Mouse (Mus musculus) ZHBTc4 (cell line): ENCODE data around the gene P4ha3.
A peak's percentile ranks its signal among the peaks of the same experiment; 100 is the strongest.

Source experiments
- DNase-seq: peaks from one replicate; pipeline ENCODE4 v3.0.0-alpha.2; 2011; ENCODE audit warnings: low read depth, low spot score

P4ha3 gene

DNA sequence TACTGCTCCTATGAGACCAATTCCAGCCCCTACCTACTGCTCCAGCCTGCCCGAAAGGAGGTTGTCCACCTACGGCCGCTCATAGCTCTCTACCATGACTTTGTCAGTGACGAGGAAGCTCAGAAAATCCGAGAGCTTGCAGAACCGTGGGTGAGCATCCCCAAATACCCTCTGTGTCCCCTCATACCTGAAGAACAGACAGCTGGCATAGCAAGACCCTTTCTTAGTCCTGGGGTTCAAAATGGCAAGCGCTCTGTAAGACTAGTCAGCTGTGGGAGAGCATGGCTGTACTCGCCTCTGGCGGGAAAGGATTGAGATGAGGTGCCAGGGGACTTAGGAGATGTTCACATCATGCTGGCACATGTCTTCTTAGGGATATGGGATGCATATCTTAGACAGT lies 20.6 kb downstream of the P4ha3 start:
- no peak for DNase-seq

DNA sequence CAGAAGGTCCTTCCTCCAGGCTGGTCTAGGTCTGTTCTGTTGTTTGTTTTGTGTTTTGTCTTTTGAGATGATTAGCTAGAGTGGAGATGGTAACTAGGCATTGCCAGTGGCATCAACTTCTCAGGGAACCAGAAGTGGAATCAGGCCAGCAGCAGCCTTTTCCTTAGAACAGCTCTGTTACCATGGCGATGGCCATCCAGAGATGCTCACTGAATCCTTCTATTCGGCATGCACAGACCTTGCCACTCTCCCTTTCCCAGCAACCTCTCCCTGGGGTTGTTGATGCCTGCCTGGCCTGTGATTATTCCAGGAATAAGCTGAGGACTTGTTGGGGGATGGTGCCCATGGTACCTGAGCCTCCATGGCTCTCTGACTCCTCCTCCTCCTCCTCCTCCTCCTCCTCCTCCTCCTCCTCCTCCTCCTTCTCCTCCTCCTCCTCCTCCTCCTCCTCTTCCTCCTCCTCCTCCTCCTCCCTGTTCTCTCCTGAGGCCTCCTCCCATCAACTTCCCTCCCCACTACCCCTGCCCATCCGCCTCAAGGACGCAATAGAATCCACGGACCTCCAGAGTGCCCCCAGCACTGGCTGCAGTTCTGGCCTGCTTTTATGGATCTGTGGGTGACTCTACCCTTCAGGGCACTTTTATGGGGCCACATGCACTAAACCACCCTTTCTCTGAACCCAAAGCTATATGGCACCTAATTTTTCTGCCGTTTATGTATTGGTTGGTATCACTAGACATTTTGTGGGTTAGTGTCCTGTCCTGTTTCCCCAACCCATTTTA lies 22.7 kb downstream of the P4ha3 start:
- no peak for DNase-seq

GRCm38 (mm10) chr7:100309216-100309615 lies 23.9 kb downstream of the P4ha3 start:
- DNase-seq, result no peak

- no peak for DNase-seq
Observed at GRCm38 (mm10) chr7:100309679-100310078, 24.4 kb downstream of the P4ha3 start.

- DNase-seq, result no peak
Observed at GRCm38 (mm10) chr7:100310290-100310689, 25.0 kb downstream of the P4ha3 start.

DNA sequence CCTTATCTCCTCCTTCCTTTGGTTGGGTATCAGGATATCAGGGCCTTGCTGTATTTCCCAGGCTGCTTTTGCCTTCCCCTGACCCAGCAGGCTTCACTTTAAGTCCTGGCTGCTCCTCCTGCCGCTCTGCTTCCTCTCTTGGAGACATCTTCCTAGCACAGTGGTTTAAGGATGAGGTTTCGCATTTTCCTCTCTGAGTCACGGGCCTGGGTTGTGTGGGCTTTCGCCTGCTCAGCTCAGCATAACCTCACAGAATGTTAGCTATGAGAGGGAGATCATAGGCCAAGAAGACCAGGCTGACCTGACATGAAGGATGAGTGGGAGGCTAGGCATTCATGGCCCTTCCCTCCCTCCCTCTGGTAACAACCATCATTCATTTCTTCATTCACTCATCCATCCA lies 27.4 kb downstream of the P4ha3 start:
- no peak for DNase-seq

DNA sequence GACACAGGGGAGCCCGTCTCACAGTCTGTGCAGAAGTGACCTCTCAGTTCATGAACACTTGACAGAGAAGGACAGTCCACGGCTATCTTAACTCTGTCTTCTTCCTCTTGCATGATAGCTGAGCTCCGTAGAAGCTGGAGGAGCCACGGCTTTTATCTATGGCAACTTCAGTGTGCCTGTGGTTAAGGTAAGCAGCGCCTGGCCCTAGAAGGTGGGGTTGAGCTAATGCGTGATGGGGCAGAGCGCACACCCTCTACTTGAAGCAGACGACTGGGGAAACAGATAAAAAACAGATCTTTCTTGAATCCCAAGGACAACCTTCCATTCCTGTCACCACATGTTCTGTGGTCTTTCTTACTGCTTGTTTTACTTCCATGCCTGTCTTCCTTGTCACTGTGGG lies 31.6 kb downstream of the P4ha3 start:
- no peak for DNase-seq

DNA sequence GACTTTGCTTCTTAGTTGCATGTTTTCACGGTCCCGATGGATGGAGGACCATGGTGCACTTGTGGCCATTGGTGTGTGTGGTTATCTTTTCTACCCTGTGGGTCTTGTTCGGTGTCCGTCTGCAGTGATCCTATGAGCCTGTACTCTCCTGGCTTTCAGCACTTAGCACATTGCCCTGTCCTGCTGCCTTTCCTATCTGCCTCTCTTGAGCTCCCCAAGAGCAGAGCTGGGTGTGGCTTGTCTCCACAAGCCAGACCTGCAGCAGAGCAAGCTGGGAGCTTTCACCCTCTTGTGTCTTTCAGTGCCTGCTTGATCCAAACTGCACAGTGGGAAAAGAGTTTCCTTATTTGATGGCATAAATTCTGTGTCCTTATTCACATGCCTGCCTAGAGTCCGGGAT lies 32.2 kb downstream of the P4ha3 start:
- no peak for DNase-seq

DNA sequence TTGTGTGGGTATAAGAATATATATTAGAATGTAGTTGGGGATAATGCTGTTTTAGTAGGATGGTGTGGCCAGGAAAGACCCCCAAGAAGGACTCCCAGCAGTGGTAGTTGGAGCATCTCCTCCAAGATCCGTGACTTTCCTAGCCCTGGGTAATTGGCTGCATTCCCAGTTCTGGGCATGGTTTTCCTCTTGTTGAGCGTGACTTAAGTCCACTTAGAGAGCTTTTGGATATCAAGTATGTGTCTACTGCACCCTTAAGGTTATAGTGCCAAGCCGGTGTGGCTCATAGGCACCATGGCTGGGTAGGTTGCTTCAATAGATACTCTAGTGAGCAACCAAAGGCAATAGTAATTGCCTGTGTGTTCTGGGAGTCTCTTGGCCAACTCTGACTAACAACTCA lies 38.4 kb downstream of the P4ha3 start:
- no peak for DNase-seq

DNA sequence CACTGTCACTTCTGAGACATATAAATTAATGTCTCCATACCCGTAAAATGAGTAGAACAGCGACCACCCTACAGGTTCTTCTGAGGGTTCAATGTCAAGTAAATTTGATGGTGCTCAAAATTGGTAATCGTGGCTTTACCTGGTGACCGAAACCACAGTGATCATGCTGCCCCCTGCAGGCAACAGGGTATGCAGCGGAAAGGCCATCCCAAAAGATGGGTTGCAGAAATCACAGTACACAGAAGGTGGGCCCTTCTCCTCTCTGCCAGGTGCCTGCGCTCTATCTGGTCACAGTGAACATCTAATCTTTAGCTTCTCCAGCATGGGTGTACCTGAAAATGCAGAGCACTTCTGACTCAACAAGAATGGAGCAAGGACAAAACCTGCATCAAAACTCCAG lies 40.2 kb downstream of the P4ha3 start:
- peak; percentile 44 for DNase-seq

- no peak for DNase-seq
Observed at GRCm38 (mm10) chr7:100327514-100327913, 42.2 kb downstream of the P4ha3 start.

- DNase-seq, result no peak
Observed at GRCm38 (mm10) chr7:100328636-100329035, 43.3 kb downstream of the P4ha3 start.

DNA sequence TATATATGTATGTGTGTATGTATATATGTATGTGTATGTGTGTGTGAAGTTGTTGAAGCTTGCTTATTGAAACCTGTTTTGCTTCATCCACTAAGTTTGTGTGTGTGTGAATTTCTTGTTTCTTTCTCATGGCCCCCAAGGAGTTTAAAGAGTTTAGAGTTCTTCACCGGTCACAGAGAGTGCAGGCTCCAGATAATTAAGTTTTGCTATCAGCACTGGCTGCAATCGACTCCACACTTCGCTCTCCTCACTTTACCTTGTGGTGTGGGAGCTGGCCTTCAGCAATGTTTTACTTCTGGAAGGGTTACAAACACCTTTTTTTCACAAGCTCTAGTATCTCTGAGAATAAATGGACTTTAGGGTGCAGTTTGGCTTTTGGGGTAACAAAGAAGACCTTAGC lies 45.9 kb downstream of the P4ha3 start:
- DNase-seq, result no peak

DNA sequence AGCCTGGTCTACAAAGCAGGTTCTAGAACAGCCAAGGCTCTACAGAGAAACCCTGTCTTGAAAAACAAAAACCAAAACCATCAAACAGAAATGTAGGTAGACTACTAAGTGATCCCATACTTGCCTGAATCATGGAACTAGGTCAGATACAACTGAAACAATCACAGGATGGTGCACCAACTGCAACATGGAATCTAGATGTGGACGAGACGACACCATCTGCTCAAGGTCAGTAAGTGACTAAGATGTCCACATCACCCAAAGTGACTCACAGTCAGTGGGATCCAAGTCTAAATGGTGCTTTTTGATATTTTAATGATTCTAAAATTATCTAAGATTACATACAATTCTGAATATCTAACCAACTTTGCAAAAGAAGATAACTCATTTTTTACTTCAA lies 50.6 kb downstream of the P4ha3 start:
- no peak for DNase-seq

DNA sequence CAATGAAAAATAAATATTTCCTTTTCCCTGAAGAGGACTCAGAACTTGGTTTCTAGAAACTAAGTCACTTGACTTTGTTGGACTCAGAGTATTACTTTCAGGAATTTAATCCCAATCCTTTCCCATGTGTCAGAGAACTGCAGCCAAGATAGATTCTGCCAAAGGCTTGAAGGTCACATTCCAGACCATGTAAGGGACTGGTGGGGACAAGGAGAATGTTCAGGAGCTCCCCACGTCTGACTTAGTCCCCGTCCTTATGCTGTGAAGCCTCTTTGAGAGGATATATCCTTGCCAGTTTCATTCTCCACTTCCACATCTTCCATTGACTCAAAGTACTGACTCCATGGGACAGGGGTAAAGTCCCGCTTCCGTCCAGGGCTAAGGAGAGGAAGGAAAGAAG lies 69.7 kb downstream of the P4ha3 start:
- DNase-seq, result no peak

DNA sequence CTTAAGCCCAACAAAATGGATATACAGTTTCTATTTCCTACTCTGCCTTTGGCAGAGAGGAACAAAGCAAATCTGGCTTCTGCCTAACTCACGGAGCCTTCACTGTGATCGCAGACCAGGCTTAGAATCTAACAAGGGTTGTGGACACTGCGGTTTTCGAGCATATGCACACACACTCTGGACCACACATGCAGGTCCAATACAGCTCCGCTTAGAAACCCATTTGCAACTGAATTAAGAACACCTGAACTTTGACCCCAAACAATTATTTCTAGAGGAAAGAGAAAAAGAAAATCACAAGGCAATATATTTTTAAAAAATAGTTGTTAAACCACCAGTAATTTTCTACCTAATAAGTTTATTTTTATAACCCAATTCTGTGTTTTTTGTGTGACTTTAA lies 71.0 kb downstream of the P4ha3 start:
- no peak for DNase-seq

GRCm38 (mm10) chr7:100356768-100357167 lies 71.4 kb downstream of the P4ha3 start:
- no peak for DNase-seq

- no peak for DNase-seq
Observed at GRCm38 (mm10) chr7:100357856-100358255, 72.5 kb downstream of the P4ha3 start.

GRCm38 (mm10) chr7:100363162-100363561 lies 77.8 kb downstream of the P4ha3 start:
- DNase-seq, result no peak

GRCm38 (mm10) chr7:100364888-100365287 lies 79.6 kb downstream of the P4ha3 start:
- no peak for DNase-seq
